Mouse (Mus musculus): ENCODE measurements around the gene Cyp3a25. TPM values are rescaled to one million over a fixed set of nuclear protein-coding genes. Genes with fewer than 3 reads are reported as not detected.
"Not testable (repeated sequence)": the region's sequence is repeated elsewhere in the genome, so short reads cannot be mapped to it uniquely, and the experiment has no call there.

The Cyp3a25 gene
- not detected in 2 replicates for polyA plus RNA-seq (2014; fragmentation: Nextera tagmentation; extraction: Ambion mirVana)

DNA sequence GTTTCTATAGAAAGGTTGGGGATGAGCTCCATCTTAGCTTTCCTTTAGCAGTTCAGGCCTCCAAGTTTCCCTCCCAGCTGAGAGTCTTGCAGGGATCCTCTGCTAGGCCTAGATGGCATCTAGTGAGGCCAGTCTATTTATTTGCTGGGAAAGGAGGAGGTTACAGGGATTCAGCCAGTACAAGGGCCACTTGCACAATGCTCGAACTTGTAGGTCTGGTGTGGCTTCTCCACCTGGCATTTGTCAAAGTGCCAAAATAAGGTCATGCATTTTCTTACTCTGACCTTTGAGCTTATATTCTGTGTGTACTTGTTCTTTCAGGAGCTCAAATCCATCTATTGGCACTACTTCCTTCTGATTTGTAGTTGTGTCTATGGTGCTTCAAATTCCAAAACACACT is at the start of gene Cyp3a25:
Gene Cyp3a25 (minus strand): TSS at position 110 of the 400 bp plus-strand sequence.
- H3K4me1 ChIP-seq (ENCODE audit: insufficient read depth); H3K27me3 ChIP-seq (ENCODE audit: insufficient read depth, low read length); H3K9ac ChIP-seq; ATAC-seq (ENCODE audit: insufficient read depth); H3K27ac ChIP-seq (ENCODE audit: low read depth); H3K9me3 ChIP-seq (ENCODE audit: low read depth, low read length); H3K4me2 ChIP-seq; H3K4me3 ChIP-seq (ENCODE audit: low read depth, low read length); DNase-seq; H3K36me3 ChIP-seq (ENCODE audit: insufficient read depth): not testable (repeated sequence)
- 45% methylated on average over 1 of the region's 1 CpGs for whole genome bisulfite sequencing

DNA sequence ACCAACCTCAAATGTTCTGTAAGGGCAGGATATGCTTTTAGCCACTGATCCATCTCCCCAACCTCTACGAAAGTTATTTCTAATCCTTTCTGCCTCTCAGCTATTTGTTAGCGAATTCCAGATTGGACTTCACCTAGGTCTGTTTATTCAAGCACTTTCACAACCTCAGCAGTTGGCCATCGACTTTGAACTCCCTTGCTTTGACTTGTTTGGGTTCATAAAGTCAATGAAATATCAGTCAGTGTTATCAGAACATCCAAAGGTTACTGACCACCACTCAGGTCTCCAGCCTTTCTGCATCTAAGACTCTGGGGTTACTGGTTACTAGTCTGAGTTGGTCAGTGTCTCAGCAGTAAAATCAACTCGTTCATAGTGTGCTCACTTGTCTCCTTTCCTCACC is 11.7 kb upstream of the Cyp3a25 start:
- no peaks in the 10 kb centered on the region for H3K4me1 ChIP-seq (ENCODE audit: insufficient read depth)
- H3K27ac ChIP-seq (ENCODE audit: low read depth) = no peak overlapping the region
- no peak for TF ChIP-seq CTCF (IDR thresholded peaks at IDR 0.05; ENCODE audit: low read depth)
- H3K9ac ChIP-seq = no peak overlapping the region
- ATAC-seq (ENCODE audit: insufficient read depth) (no peak), DNase-seq (no peak)
- H3K9me3 ChIP-seq (ENCODE audit: low read depth, low read length) = peaks cover 3% of the 10 kb centered on the region; the same call in 1 of the 2 replicates
- H3K36me3 ChIP-seq (ENCODE audit: insufficient read depth) = no peaks in the 10 kb centered on the region
- no peaks in the 10 kb centered on the region for H3K27me3 ChIP-seq (ENCODE audit: insufficient read depth, low read length)
- no peak overlapping the region for H3K4me3 ChIP-seq (ENCODE audit: low read depth, low read length)
- H3K4me2 ChIP-seq = no peak overlapping the region
- WGBS = 41% methylated on average over 4 of the region's 4 CpGs

DNA sequence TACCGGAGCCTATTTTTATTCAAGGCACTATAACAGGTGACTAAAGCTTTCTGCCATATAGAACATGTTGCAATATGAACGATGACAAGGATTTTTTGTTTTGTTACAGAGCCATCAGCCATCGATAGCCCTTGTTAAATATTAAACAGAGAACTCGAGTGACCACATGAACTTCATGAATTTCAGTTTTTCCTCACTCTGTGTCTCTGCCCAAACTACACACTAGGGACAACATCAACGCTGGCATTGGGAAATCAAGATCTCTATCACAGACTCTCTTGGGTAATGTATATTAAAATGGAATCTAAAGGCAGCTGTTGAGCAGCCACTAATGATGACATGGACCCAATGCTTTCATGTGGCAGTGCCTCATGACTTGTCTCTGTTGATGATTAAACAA is 8.9 kb upstream of the Cyp3a25 start:
- H3K27me3 ChIP-seq (ENCODE audit: insufficient read depth, low read length) = no peaks in the 10 kb centered on the region
- H3K4me1 ChIP-seq (ENCODE audit: insufficient read depth) = no peaks in the 10 kb centered on the region
- WGBS = 73% methylated on average over 5 of the region's 5 CpGs
- H3K9ac ChIP-seq = no peak overlapping the region
- DNase-seq (no peak), ATAC-seq (ENCODE audit: insufficient read depth) (no peak)
- H3K4me3 ChIP-seq (ENCODE audit: low read depth, low read length) = no peak overlapping the region
- H3K36me3 ChIP-seq (ENCODE audit: insufficient read depth) = no peaks in the 10 kb centered on the region
- H3K9me3 ChIP-seq (ENCODE audit: low read depth, low read length) = peaks cover 3% of the 10 kb centered on the region; the same call in 1 of the 2 replicates
- no peak overlapping the region for H3K27ac ChIP-seq (ENCODE audit: low read depth)
- H3K4me2 ChIP-seq = no peak overlapping the region
- TF ChIP-seq CTCF (IDR thresholded peaks at IDR 0.05; ENCODE audit: low read depth) = no peak

DNA sequence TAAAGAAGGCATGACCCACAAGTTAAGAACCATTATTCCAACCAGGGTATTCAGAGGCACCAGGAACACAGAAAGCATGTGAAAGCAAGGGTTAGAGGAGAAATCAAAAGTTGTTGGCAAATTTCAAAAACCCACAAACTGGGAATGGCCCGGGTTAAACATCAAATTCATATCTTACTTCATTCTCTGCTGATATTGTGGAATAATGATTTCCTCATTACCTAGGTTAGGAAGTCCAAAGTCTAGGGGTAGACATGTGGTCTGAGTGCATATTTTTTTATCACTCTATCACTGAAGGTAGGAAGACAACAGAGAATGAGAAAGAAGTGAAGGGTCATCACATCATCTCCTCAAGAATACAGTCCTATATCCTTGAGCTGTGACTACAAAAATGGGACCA is 1.8 kb upstream of the Cyp3a25 start:
- H3K9ac ChIP-seq = no peak overlapping the region
- no peak overlapping the region for H3K4me3 ChIP-seq (ENCODE audit: low read depth, low read length)
- no peaks in the 10 kb centered on the region for H3K27me3 ChIP-seq (ENCODE audit: insufficient read depth, low read length)
- H3K9me3 ChIP-seq (ENCODE audit: low read depth, low read length) = no peaks in the 10 kb centered on the region; the same call in 1 of the 2 replicates
- no peaks in the 10 kb centered on the region for H3K36me3 ChIP-seq (ENCODE audit: insufficient read depth)
- DNase-seq = no peak
- H3K4me2 ChIP-seq = no peak overlapping the region
- TF ChIP-seq CTCF (IDR thresholded peaks at IDR 0.05; ENCODE audit: low read depth) = no peak
- no peak overlapping the region for H3K27ac ChIP-seq (ENCODE audit: low read depth)
- WGBS = 69% methylated on average over 1 of the region's 1 CpGs
- ATAC-seq (ENCODE audit: insufficient read depth) = no peak
- H3K4me1 ChIP-seq (ENCODE audit: insufficient read depth) = no peaks in the 10 kb centered on the region

DNA sequence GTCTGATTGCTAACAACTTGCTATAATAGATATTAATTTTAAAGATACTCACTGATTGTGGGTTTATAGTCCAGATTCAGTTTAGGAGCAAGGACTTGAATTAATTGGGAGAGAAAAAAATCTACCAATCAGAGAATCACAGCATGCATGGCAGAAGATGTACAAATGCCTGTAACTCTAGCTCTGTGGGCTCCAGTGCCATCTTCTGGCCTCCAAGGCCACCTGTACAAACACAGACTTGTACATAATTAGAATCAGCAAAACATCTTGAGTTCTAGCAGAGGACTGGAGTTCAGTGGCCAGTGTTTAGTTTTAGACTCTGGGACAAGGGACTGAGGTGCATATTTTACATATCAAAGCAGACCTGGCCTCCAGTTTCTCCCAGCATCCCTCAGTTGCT is 42.3 kb downstream of the Cyp3a25 start:
- no peaks in the 10 kb centered on the region for H3K27me3 ChIP-seq (ENCODE audit: insufficient read depth, low read length)
- DNase-seq = no peak
- no peak for TF ChIP-seq CTCF (IDR thresholded peaks at IDR 0.05; ENCODE audit: low read depth)
- H3K4me2 ChIP-seq = no peak overlapping the region
- H3K9me3 ChIP-seq (ENCODE audit: low read depth, low read length) = no peaks in the 10 kb centered on the region; the same call in 1 of the 2 replicates
- no peak for ATAC-seq (ENCODE audit: insufficient read depth)
- H3K9ac ChIP-seq = no peak overlapping the region
- no peak overlapping the region for H3K4me3 ChIP-seq (ENCODE audit: low read depth, low read length)
- no peaks in the 10 kb centered on the region for H3K4me1 ChIP-seq (ENCODE audit: insufficient read depth)
- H3K36me3 ChIP-seq (ENCODE audit: insufficient read depth) = no peaks in the 10 kb centered on the region
- no peak overlapping the region for H3K27ac ChIP-seq (ENCODE audit: low read depth)

Other genes with a start within 250 kb of the Cyp3a25 start
- gene Cyp3a44, start 203.7 kb downstream of the Cyp3a25 start, polyA plus RNA-seq (2014; fragmentation: Nextera tagmentation; extraction: Ambion mirVana) = not detected in 2 replicates
- gene Cyp3a11, start 129.7 kb downstream of the Cyp3a25 start, polyA plus RNA-seq (2014; fragmentation: Nextera tagmentation; extraction: Ambion mirVana) = not detected in 2 replicates
- gene Cyp3a59, start 69.6 kb upstream of the Cyp3a25 start, polyA plus RNA-seq (2014; fragmentation: Nextera tagmentation; extraction: Ambion mirVana) = not detected in 2 replicates
- not detected in 2 replicates for gene Gm5565, start 150.9 kb upstream of the Cyp3a25 start, polyA plus RNA-seq (2014; fragmentation: Nextera tagmentation; extraction: Ambion mirVana)
- not detected in 2 replicates for gene Gm6309, start 161.1 kb upstream of the Cyp3a25 start, polyA plus RNA-seq (2014; fragmentation: Nextera tagmentation; extraction: Ambion mirVana)
- not detected in 2 replicates for gene 1700001J03Rik, start 175.7 kb upstream of the Cyp3a25 start, polyA plus RNA-seq (2014; fragmentation: Nextera tagmentation; extraction: Ambion mirVana)
- 32.7 and 34.7 TPM in 2 replicates for gene Rnf6, start 211.9 kb upstream of the Cyp3a25 start, polyA plus RNA-seq (2014; fragmentation: Nextera tagmentation; extraction: Ambion mirVana)
- 28.4 and 29.8 TPM in 2 replicates for gene Cdk8, start 221.6 kb upstream of the Cyp3a25 start, polyA plus RNA-seq (2014; fragmentation: Nextera tagmentation; extraction: Ambion mirVana)